In the genomic region with DNA sequence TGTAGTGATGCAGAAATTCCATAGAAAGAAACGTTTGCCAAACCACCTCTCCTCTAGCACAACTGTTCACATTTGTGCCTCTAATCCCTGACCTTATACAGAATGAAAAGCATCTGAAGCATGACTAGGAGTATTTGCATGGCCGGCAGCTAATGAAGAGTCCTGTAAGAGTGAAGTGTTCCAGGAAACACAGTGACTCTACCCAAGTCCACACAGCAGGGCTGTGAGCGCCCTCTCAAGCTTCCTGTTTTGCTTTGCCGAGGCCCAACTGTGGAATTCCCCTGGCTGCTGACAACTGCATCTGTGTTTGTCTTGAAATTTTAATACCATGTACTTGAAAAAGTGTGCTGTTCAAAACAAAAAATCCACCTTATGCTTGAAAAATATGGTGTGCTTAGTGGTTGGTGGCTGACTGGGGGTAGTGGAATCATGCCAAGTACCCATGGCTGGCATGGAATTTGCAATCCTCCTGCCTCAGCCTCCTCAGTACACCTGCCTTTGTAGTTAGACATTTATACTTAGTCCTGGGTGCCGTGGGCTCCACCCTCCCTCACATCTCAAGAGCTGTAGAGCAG, we compare ENCODE assay signal across 8 mouse cellular contexts.
DNase-seq lines count a peak whose midpoint lies in the region; ATAC-seq lines count a peak whose summit lies in the region.

No protein-coding gene starts in this region.

- H3K4me3 ChIP-seq in liver, embryonic 12.5 days: no peak overlapping the region
- no peak overlapping the region for H3K4me3 ChIP-seq in hindbrain, embryonic 14.5 days (replicated peaks; ENCODE audit: low read length)

- peak; percentile 74 to 79 for DNase-seq in B cell, adult 2 months
- DNase-seq in T-cell, adult 2 months (ENCODE audit: low spot score): peak; percentile 83
- DNase-seq in heart, postnatal 25 days (ENCODE audit: low spot score): peak; percentile 10
- DNase-seq in urinary bladder, postnatal 14 days (ENCODE audit: low spot score): no peak
- no peak for DNase-seq in embryo, embryonic 9.5 days (ENCODE audit: extremely low spot score)
- DNase-seq in hindbrain, embryonic 14.5 days (ENCODE audit: low spot score): no peak

- WGBS in liver, embryonic 12.5 days (ENCODE audit: insufficient replicate concordance): 58% methylated on average over 5 of the region's 5 CpGs
- 74% methylated on average over 5 of the region's 5 CpGs for WGBS in hindbrain, embryonic 14.5 days

- H3K27me3 ChIP-seq in liver, embryonic 12.5 days (replicated peaks): no peaks in the 10 kb centered on the region
- no peaks in the 10 kb centered on the region for H3K27me3 ChIP-seq in hindbrain, embryonic 14.5 days (ENCODE audit: control insufficient read depth, insufficient read depth, low read length)

- H3K36me3 ChIP-seq in liver, embryonic 12.5 days: peaks cover 14% of the 10 kb centered on the region
- peaks cover 27% of the 10 kb centered on the region for H3K36me3 ChIP-seq in hindbrain, embryonic 14.5 days (replicated peaks; ENCODE audit: control insufficient read depth, insufficient read depth)

- no peak overlapping the region for H3K9ac ChIP-seq in liver, embryonic 12.5 days
- H3K9ac ChIP-seq in hindbrain, embryonic 14.5 days: no peak overlapping the region

- intact Hi-C loops in heart, postnatal 25 days (cut with DNase I): no loop called here

- H3K4me1 ChIP-seq in liver, embryonic 12.5 days: peaks cover 10% of the 10 kb centered on the region
- H3K4me1 ChIP-seq in hindbrain, embryonic 14.5 days (replicated peaks; ENCODE audit: control insufficient read depth, insufficient read depth, low read length): no peaks in the 10 kb centered on the region

- H3K27ac ChIP-seq in liver, embryonic 12.5 days: no peak overlapping the region
- H3K27ac ChIP-seq in hindbrain, embryonic 14.5 days: no peak overlapping the region

- peak; percentile 58 for ATAC-seq in megakaryocyte, adult 5-6 weeks (ENCODE audit: poor library complexity, severe bottlenecking)
- no peak for ATAC-seq in liver, embryonic 12.5 days
- no peak for ATAC-seq in hindbrain, embryonic 14.5 days (ENCODE audit: low FRiP score)

- H3K9me3 ChIP-seq in liver, embryonic 12.5 days (replicated peaks): no peaks in the 10 kb centered on the region
- H3K9me3 ChIP-seq in hindbrain, embryonic 14.5 days (ENCODE audit: control insufficient read depth, low read length): no peaks in the 10 kb centered on the region

- H3K4me2 ChIP-seq in liver, embryonic 12.5 days: no peak overlapping the region
- no peak overlapping the region for H3K4me2 ChIP-seq in hindbrain, embryonic 14.5 days (replicated peaks)

Comparison
In these comparisons a context has a peak if more than half of its experiments do, and no peak if none do; other contexts are left out.
1. DNase-seq: peak in B cell, adult 2 months (2 of 2), T-cell, adult 2 months (single experiment) and heart, postnatal 25 days (single experiment); none in urinary bladder, postnatal 14 days (single experiment), embryo, embryonic 9.5 days (single experiment) and hindbrain, embryonic 14.5 days (single experiment).